Mouse (Mus musculus): ENCODE data around the gene Atp8b4. TPM values are rescaled to one million over a fixed set of nuclear protein-coding genes. Genes with fewer than 3 reads are reported as not detected.

The Atp8b4 gene
- polyA plus RNA-seq, 1 experiment from 2014 or later, result 5.2 TPM

GRCm38 (mm10) chr2:126274311-126274710, 226.2 kb downstream of the Atp8b4 start:
- H3K4me3 ChIP-seq (ENCODE audit: low read depth, low read length), result no peak overlapping the region
- DNase-seq, result no peak
- ATAC-seq, result no peak
- no peaks in the 10 kb centered on the region for H3K36me3 ChIP-seq (replicated peaks; ENCODE audit: insufficient read depth, low read length)
- no peaks in the 10 kb centered on the region for H3K4me1 ChIP-seq (ENCODE audit: insufficient read depth)
- no peak overlapping the region for H3K4me2 ChIP-seq (ENCODE audit: low read depth, low read length)
- WGBS (ENCODE audit: insufficient replicate concordance), result 78% methylated on average over 3 of the region's 3 CpGs
- no peak overlapping the region for H3K9ac ChIP-seq (replicated peaks)
- no peak overlapping the region for H3K27ac ChIP-seq (ENCODE audit: low read depth)
- no peaks in the 10 kb centered on the region for H3K9me3 ChIP-seq (ENCODE audit: low read length)
- TF ChIP-seq EP300 (IDR thresholded peaks at IDR 0.05; ENCODE audit: low read depth), result no peak
- TF ChIP-seq CTCF (IDR thresholded peaks at IDR 0.05; ENCODE audit: low read depth), result no peak
- no peaks in the 10 kb centered on the region for H3K27me3 ChIP-seq (ENCODE audit: insufficient read depth, low read length)

Other genes starting within 250 kb of the Atp8b4 start
- gene Slc27a2, start 51.7 kb upstream of the Atp8b4 start, polyA plus RNA-seq (2015; fragmentation: Nextera tagmentation; extraction: Ambion mirVana), result 1,036 and 1,041 TPM in 2 replicates
- gene Hdc, start 118.6 kb upstream of the Atp8b4 start, polyA plus RNA-seq (2015; fragmentation: Nextera tagmentation; extraction: Ambion mirVana), result 4.5 and 6.0 TPM in 2 replicates
- gene Gabpb1, start 175.7 kb upstream of the Atp8b4 start, polyA plus RNA-seq (2015; fragmentation: Nextera tagmentation; extraction: Ambion mirVana), result 12.6 and 13.2 TPM in 2 replicates
- 11.2 and 12.9 TPM in 2 replicates for gene Usp8, start 206.7 kb upstream of the Atp8b4 start, polyA plus RNA-seq (2015; fragmentation: Nextera tagmentation; extraction: Ambion mirVana)

Data from liver, postnatal 0 days (tissue).